Mouse (Mus musculus): ENCODE measurements around the gene Elavl3.

- TF ChIP-seq MYOG (IDR thresholded peaks at IDR 0.05; ENCODE audit: control insufficient read depth, extremely low read depth, insufficient read length) (no peak), USF1 (IDR thresholded peaks at IDR 0.05; ENCODE audit: low read depth) (no peak), MYOD1 (IDR thresholded peaks at IDR 0.05; ENCODE audit: control insufficient read depth, insufficient read length, low read depth) (no peak), CTCF (IDR thresholded peaks at IDR 0.05; ENCODE audit: control insufficient read depth, insufficient read depth, insufficient read length) (no peak), CEBPB (IDR thresholded peaks at IDR 0.05; ENCODE audit: low read depth) (no peak)
These were observed 23.4 kb downstream of the Elavl3 start for GRCm38 (mm10) chr9:22028467-22028866.

Data from C2C12 (cell line).